Mouse (Mus musculus): ENCODE data around the gene Cbx7. TPM values are rescaled to one million over a fixed set of nuclear protein-coding genes. Genes with fewer than 3 reads are reported as not detected.
A peak's percentile ranks its signal among the peaks of the same experiment; 100 is the strongest.
"Not testable (repeated sequence)": the region's sequence is repeated elsewhere in the genome, so short reads cannot be mapped to it uniquely, and the experiment has no call there.

Cbx7 gene
- polyA plus RNA-seq, 1 experiment from 2014 or later: 4.7 TPM

DNA sequence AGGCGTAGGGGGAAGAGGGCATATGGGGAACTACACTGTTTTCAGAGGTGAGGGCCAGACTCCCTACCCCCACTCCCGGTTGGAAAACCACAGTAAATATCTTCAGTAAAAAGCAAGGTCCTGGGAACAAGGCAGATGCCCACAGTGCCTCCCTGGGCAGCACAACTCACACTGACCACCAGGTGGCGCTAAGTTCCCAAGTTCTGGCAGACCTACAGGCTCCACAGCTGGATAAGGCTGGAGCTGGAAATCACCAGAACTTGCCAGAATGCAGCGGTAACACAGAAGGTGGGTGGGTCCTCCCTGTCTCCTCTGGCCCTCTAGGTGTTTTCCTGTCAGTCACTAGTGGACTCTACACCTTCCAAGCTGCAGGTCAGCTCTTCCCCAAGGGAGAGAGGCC is 24.9 kb downstream of the Cbx7 start:
- 0 out of 2 replicates have a peak, but pooled peaks cover 2% of the 10 kb centered on the region for H3K27me3 ChIP-seq (replicated peaks; ENCODE audit: control insufficient read depth, insufficient read depth, low read length)
- H3K27ac ChIP-seq (ENCODE audit: low read depth, low read length): no peak overlapping the region
- H3K9ac ChIP-seq (ENCODE audit: low read depth, low read length): no peak overlapping the region
- no peaks in the 10 kb centered on the region for H3K36me3 ChIP-seq (ENCODE audit: control insufficient read depth, insufficient read depth, low read length)
- ATAC-seq: peak; percentile 82
- H3K9me3 ChIP-seq (ENCODE audit: control insufficient read depth, low read length): no peaks in the 10 kb centered on the region
- 8% methylated on average over 4 of the region's 4 CpGs for WGBS
- H3K4me2 ChIP-seq (ENCODE audit: low read length): no peak overlapping the region
- H3K4me3 ChIP-seq (ENCODE audit: low read length): no peak overlapping the region
- peaks cover 18% of the 10 kb centered on the region for H3K4me1 ChIP-seq (ENCODE audit: control insufficient read depth, insufficient read depth, low read depth, low read length)

DNA sequence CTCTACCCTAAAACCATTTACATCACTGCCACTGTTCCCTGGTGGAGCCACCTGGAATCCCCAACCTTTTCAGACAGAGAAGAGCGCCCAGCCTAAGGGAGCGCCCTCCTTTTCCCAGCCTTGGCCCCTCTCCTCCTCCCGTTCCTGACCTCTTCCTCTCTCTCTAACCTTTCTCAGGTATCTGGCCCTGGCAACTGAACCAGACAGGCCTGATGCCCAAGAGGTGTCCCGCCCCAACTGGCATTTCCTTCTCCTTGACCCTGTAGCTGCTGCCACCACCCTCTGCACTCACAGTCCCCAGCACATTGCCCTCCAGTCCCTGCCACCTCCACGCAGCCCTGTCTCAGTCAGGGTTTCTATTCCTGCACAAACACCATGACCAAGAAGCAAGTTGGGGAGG is 26.0 kb downstream of the Cbx7 start:
- Histone ChIP-seq H3K27me3 (replicated peaks; ENCODE audit: control insufficient read depth, insufficient read depth, low read length) (0 out of 2 replicates have a peak, but pooled peaks cover 2% of the 10 kb centered on the region), H3K9me3 (ENCODE audit: control insufficient read depth, low read length) (no peaks in the 10 kb centered on the region), H3K4me1 (ENCODE audit: control insufficient read depth, insufficient read depth, low read depth, low read length) (peaks cover 8% of the 10 kb centered on the region), H3K4me2 (ENCODE audit: low read length) (no peak overlapping the region), H3K27ac (ENCODE audit: low read depth, low read length) (no peak overlapping the region), H3K36me3 (ENCODE audit: control insufficient read depth, insufficient read depth, low read length) (no peaks in the 10 kb centered on the region), H3K4me3 (ENCODE audit: low read length) (no peak overlapping the region), H3K9ac (ENCODE audit: low read depth, low read length) (no peak overlapping the region)
- 78% methylated on average over 5 of the region's 5 CpGs for WGBS
- ATAC-seq: no peak

DNA sequence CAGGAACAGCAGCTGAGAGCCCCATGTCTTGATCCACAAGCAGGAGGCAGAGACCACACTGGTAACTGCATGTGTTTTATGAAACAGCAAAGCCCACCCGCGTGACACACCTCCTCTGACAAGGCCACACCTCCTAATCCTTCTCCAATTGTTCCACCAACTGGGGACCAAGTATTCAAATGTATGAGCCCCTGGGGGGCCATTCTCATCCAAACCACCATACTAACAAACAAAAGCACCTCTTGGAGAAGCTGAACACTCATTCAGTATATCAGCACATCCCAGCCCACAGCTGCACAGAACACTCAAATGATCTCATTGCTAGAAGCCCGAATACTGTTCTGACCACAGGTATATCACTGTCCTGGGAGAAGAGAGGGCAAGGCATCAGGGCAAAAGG is 27.3 kb downstream of the Cbx7 start:
- Histone ChIP-seq H3K9me3 (ENCODE audit: control insufficient read depth, low read length) (no peaks in the 10 kb centered on the region), H3K27me3 (replicated peaks; ENCODE audit: control insufficient read depth, insufficient read depth, low read length) (0 out of 2 replicates have a peak, but pooled peaks cover 2% of the 10 kb centered on the region), H3K4me2 (ENCODE audit: low read length) (no peak overlapping the region), H3K9ac (ENCODE audit: low read depth, low read length) (no peak overlapping the region), H3K4me1 (ENCODE audit: control insufficient read depth, insufficient read depth, low read depth, low read length) (0 out of 2 replicates have a peak, but pooled peaks cover 2% of the 10 kb centered on the region), H3K36me3 (ENCODE audit: control insufficient read depth, insufficient read depth, low read length) (no peaks in the 10 kb centered on the region), H3K4me3 (ENCODE audit: low read length) (no peak overlapping the region), H3K27ac (ENCODE audit: low read depth, low read length) (no peak overlapping the region)
- no peak for ATAC-seq
- 85% methylated on average over 3 of the region's 3 CpGs for WGBS

DNA sequence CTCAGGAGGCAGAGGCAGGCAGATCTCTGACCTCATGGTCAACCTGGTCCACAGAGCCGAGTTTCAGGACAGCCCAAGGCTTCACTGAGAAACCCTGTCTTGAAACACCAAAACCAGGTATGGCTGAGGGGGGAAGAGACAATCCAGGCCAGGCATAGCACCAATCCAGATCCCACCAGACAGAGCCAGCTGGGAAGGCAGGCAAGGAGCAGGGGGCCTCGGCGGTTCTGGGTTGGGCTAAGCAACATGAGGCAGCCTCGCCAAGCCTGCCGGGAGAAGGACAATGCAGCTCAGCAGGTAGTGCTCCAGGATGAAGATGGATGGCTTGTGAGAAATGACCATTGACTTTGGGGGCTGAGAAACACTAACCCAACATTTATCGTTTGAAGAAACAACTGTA is 28.4 kb downstream of the Cbx7 start:
- WGBS: 63% methylated on average over 6 of the region's 6 CpGs
- H3K4me2 ChIP-seq (ENCODE audit: low read length): no peak overlapping the region
- no peak overlapping the region for H3K27ac ChIP-seq (ENCODE audit: low read depth, low read length)
- no peaks in the 10 kb centered on the region for H3K36me3 ChIP-seq (ENCODE audit: control insufficient read depth, insufficient read depth, low read length)
- H3K4me3 ChIP-seq (ENCODE audit: low read length): no peak overlapping the region
- H3K9ac ChIP-seq (ENCODE audit: low read depth, low read length): no peak overlapping the region
- H3K27me3 ChIP-seq (replicated peaks; ENCODE audit: control insufficient read depth, insufficient read depth, low read length): 0 out of 2 replicates have a peak, but pooled peaks cover 2% of the 10 kb centered on the region
- no peaks in the 10 kb centered on the region for H3K9me3 ChIP-seq (ENCODE audit: control insufficient read depth, low read length)
- no peak for ATAC-seq
- H3K4me1 ChIP-seq (ENCODE audit: control insufficient read depth, insufficient read depth, low read depth, low read length): 0 out of 2 replicates have a peak, but pooled peaks cover 2% of the 10 kb centered on the region

DNA sequence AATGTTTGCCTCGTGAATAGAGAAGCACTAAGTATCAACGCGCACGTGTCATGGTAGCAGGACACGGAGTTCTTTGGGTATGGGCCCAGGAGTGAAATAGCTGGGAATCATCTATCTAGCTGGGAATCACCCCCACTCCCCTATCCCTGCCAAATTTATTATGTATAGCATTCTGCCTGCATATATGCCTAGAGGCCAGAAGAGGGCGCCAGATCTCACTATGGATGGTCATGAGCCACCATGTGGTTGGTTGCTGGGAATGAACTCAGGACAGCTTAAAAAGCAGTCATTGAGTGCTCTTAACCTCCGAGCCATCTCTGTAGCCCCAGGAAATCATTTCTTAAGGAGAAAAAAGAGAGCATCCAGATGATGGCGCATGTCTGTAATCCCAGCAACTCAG is 30.0 kb downstream of the Cbx7 start:
- WGBS: 26% methylated on average over 8 of the region's 8 CpGs

DNA sequence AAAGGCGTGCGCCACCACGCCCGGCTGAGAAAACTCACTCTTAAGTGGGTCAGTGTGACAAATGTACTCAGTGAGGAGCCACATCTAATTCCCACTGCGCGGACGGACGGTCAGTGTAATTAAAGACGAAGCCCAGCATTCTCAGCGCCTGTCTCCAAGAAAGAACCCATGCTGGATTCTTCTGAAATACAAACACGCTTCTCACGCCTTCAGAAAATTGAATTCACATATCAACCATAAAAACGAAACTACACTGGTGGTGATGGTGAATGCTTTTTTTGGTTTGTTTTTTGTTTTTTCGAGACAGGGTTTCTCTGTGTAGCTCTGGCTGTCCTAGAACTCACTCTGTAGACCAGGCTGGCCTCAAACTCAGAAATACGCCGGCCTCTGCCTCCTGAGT is 31.0 kb downstream of the Cbx7 start:
- Histone ChIP-seq H3K27me3 (replicated peaks; ENCODE audit: control insufficient read depth, insufficient read depth, low read length) (0 out of 2 replicates have a peak, but pooled peaks cover 2% of the 10 kb centered on the region), H3K9ac (ENCODE audit: low read depth, low read length) (no peak overlapping the region), H3K36me3 (ENCODE audit: control insufficient read depth, insufficient read depth, low read length) (no peaks in the 10 kb centered on the region), H3K4me1 (ENCODE audit: control insufficient read depth, insufficient read depth, low read depth, low read length) (no peaks in the 10 kb centered on the region), H3K4me2 (ENCODE audit: low read length) (no peak overlapping the region), H3K27ac (ENCODE audit: low read depth, low read length) (no peak overlapping the region), H3K9me3 (ENCODE audit: control insufficient read depth, low read length) (no peaks in the 10 kb centered on the region), H3K4me3 (ENCODE audit: low read length) (no peak overlapping the region)
- 90% methylated on average over 16 of the region's 16 CpGs for WGBS
- ATAC-seq: no peak

More for the DNA sequence above, 30.0 kb downstream of the Cbx7 start:
- H3K36me3 ChIP-seq (ENCODE audit: control insufficient read depth, insufficient read depth, low read length): no peaks in the 10 kb centered on the region
- no peak overlapping the region for H3K9ac ChIP-seq (ENCODE audit: low read depth, low read length)
- H3K9me3 ChIP-seq (ENCODE audit: control insufficient read depth, low read length): no peaks in the 10 kb centered on the region
- no peak for ATAC-seq
- H3K27me3 ChIP-seq (replicated peaks; ENCODE audit: control insufficient read depth, insufficient read depth, low read length): 0 out of 2 replicates have a peak, but pooled peaks cover 2% of the 10 kb centered on the region
- no peak overlapping the region for H3K4me3 ChIP-seq (ENCODE audit: low read length)
- no peaks in the 10 kb centered on the region for H3K4me1 ChIP-seq (ENCODE audit: control insufficient read depth, insufficient read depth, low read depth, low read length)
- no peak overlapping the region for H3K27ac ChIP-seq (ENCODE audit: low read depth, low read length)
- H3K4me2 ChIP-seq (ENCODE audit: low read length): no peak overlapping the region

DNA sequence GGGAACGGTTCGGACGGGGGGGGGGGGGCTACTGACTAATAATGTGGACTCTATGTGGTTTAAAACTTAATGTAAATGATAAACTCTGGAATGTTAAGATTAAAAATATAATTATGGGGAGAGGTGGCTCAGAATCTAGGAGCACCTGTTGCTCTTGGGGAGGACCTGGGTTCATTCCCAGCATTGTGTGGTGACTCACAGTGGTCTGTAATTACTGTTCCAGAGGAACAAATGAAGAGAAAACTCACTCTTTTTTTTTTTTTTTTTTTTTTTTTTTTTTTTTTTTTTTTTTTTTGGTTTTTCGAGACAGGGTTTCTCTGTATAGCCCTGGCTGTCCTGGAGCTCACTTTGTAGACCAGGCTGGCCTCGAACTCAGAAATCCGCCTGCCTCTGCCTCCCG is 31.4 kb downstream of the Cbx7 start:
- not testable (repeated sequence) for ATAC-seq; H3K36me3 ChIP-seq (ENCODE audit: control insufficient read depth, insufficient read depth, low read length); H3K27ac ChIP-seq (ENCODE audit: low read depth, low read length); H3K4me1 ChIP-seq (ENCODE audit: control insufficient read depth, insufficient read depth, low read depth, low read length); H3K9me3 ChIP-seq (ENCODE audit: control insufficient read depth, low read length); H3K4me2 ChIP-seq (ENCODE audit: low read length); H3K27me3 ChIP-seq (replicated peaks; ENCODE audit: control insufficient read depth, insufficient read depth, low read length); H3K4me3 ChIP-seq (ENCODE audit: low read length); H3K9ac ChIP-seq (ENCODE audit: low read depth, low read length)
- 83% methylated on average over 4 of the region's 7 CpGs for whole genome bisulfite sequencing

DNA sequence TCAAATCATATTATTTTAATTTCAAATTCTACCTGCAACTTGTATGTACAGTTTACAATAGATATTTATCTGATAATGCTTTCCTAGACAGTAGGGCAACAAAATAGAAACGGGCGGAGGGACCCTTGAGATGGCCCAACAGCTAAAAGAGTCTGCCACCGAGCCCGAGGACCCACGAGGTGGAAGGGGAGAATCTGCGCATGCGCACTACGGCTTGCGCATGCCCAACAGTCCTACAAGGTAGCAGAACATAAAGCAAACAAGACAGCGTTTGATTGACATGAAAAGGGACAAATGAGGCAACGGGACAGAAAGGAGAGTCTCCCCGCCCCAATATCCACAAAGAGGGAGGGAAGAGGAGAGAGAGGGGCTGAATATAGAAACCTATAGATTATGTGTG is 31.9 kb downstream of the Cbx7 start:
- no peak overlapping the region for H3K4me2 ChIP-seq (ENCODE audit: low read length)
- H3K36me3 ChIP-seq (ENCODE audit: control insufficient read depth, insufficient read depth, low read length): no peaks in the 10 kb centered on the region
- H3K27ac ChIP-seq (ENCODE audit: low read depth, low read length): no peak overlapping the region
- no peak overlapping the region for H3K4me3 ChIP-seq (ENCODE audit: low read length)
- peaks cover 3% of the 10 kb centered on the region for H3K4me1 ChIP-seq (ENCODE audit: control insufficient read depth, insufficient read depth, low read depth, low read length)
- no peaks in the 10 kb centered on the region for H3K27me3 ChIP-seq (replicated peaks; ENCODE audit: control insufficient read depth, insufficient read depth, low read length)
- H3K9ac ChIP-seq (ENCODE audit: low read depth, low read length): no peak overlapping the region
- WGBS: 92% methylated on average over 12 of the region's 12 CpGs
- H3K9me3 ChIP-seq (ENCODE audit: control insufficient read depth, low read length): no peaks in the 10 kb centered on the region
- ATAC-seq: no peak

DNA sequence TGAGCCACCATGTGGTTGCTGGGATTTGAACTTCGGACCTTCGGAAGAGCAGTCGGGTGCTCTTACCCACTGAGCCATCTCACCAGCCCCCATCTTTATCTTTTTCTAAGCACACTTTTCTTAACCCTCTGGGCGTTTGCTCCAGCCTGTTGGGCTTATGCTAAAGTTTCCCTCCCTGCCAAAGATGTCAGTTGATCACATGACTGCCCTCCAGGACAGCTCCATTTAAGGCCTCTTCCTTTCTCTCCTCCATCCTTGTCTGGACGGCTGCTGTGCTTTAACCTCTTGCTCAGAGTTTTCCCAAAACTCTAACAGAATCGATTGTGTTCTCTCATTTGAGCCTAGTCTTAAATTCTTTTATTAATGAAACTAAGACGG is 34.6 kb downstream of the Cbx7 start:
- Histone ChIP-seq H3K9ac (ENCODE audit: low read depth, low read length) (no peak overlapping the region), H3K9me3 (ENCODE audit: control insufficient read depth, low read length) (no peaks in the 10 kb centered on the region), H3K4me1 (ENCODE audit: control insufficient read depth, insufficient read depth, low read depth, low read length) (peaks cover 8% of the 10 kb centered on the region), H3K4me2 (ENCODE audit: low read length) (no peak overlapping the region), H3K36me3 (ENCODE audit: control insufficient read depth, insufficient read depth, low read length) (no peaks in the 10 kb centered on the region), H3K27ac (ENCODE audit: low read depth, low read length) (no peak overlapping the region), H3K27me3 (replicated peaks; ENCODE audit: control insufficient read depth, insufficient read depth, low read length) (0 out of 2 replicates have a peak, but pooled peaks cover 2% of the 10 kb centered on the region), H3K4me3 (ENCODE audit: low read length) (no peak overlapping the region)
- WGBS: 68% methylated on average over 7 of the region's 7 CpGs
- ATAC-seq: no peak
